Mouse (Mus musculus) myocyte (in vitro differentiated cells): Measurements from ENCODE around the gene Six5. TPM values are rescaled to one million over a fixed set of nuclear protein-coding genes. Genes with fewer than 3 reads are reported as not detected.
A peak's percentile ranks its signal among the peaks of the same experiment; 100 is the strongest.

Experiments
- H3K27me3 ChIP-seq: one replicate; pipeline ENCODE4 v1.6.1; 2011; ENCODE audit not compliant: control insufficient read depth, insufficient read depth, insufficient read length
- H3K36me3 ChIP-seq: one replicate; pipeline ENCODE4 v1.6.1; 2011; ENCODE audit not compliant: control insufficient read depth, insufficient read depth
- H3K4me2 ChIP-seq: one replicate; pipeline ENCODE4 v1.6.1; 2011; ENCODE audit warnings: low read depth, control low read depth
- H3K4me3 ChIP-seq: one replicate; pipeline ENCODE4 v1.5.1; 2011; ENCODE audit warnings: mild to moderate bottlenecking, control low read depth, moderate library complexity
- H3K79me2 ChIP-seq: one replicate; pipeline ENCODE4 v1.6.1; 2011; ENCODE audit not compliant: control insufficient read depth, insufficient read depth
- H3ac ChIP-seq: one replicate; pipeline ENCODE4 v1.6.1; 2011; ENCODE audit not compliant: control insufficient read depth, insufficient read length
- CEBPB ChIP-seq: IDR thresholded peaks from 2 replicates; pipeline ENCODE4 v1.6.1; 2011; ENCODE audit warnings: mild to moderate bottlenecking, moderate library complexity; ENCODE audit not compliant: poor library complexity, insufficient read depth, severe bottlenecking
- E2F4 ChIP-seq: IDR thresholded peaks from one replicate; pipeline ENCODE4 v1.6.1; 2011; ENCODE audit warnings: mild to moderate bottlenecking, control low read depth, moderate library complexity; ENCODE audit not compliant: insufficient read depth
- MAX ChIP-seq: IDR thresholded peaks from one replicate; pipeline ENCODE4 v1.6.1; 2011; ENCODE audit warnings: low read depth, mild to moderate bottlenecking, control low read depth
- MYOD1 ChIP-seq, 3 experiments: IDR thresholded peaks; one replicate each; pipeline ENCODE4 v1.6.1; 2011; ENCODE audit warnings: control low read depth in 2 of 3, low read depth in 2 of 3, mild to moderate bottlenecking in 2 of 3, moderate library complexity in 1 of 3; ENCODE audit not compliant: insufficient read length in 2 of 3, control insufficient read depth in 1 of 3
- MYOG ChIP-seq, 3 experiments: IDR thresholded peaks; one replicate each; pipeline ENCODE4 v1.6.1; 2011; ENCODE audit warnings: control low read depth in 2 of 3, low read depth in 2 of 3, mild to moderate bottlenecking in 2 of 3; ENCODE audit not compliant: insufficient read length in 2 of 3, control insufficient read depth in 1 of 3, insufficient read depth in 1 of 3
- POLR2A ChIP-seq: IDR thresholded peaks from one replicate; pipeline ENCODE4 v1.6.1; 2011; ENCODE audit warnings: low read depth, mild to moderate bottlenecking, control low read depth, moderate library complexity; ENCODE audit not compliant: insufficient read length
- POLR2AphosphoS2 ChIP-seq: IDR thresholded peaks from one replicate; pipeline ENCODE4 v1.6.1; 2011; ENCODE audit warnings: low read depth, control low read depth; ENCODE audit not compliant: insufficient read length
- REST ChIP-seq: IDR thresholded peaks from one replicate; pipeline ENCODE4 v1.6.1; 2011; ENCODE audit warnings: mild to moderate bottlenecking, control low read depth, moderate library complexity; ENCODE audit not compliant: insufficient read depth, insufficient read length
- SRF ChIP-seq: IDR thresholded peaks from one replicate; pipeline ENCODE4 v1.6.1; 2011; ENCODE audit warnings: low read depth; ENCODE audit not compliant: control insufficient read depth, insufficient read length
- TCF12 ChIP-seq: IDR thresholded peaks from one replicate; pipeline ENCODE4 v1.6.1; 2011; ENCODE audit warnings: mild to moderate bottlenecking, control low read depth; ENCODE audit not compliant: poor library complexity, insufficient read depth, severe bottlenecking
- TCF3 ChIP-seq: IDR thresholded peaks from one replicate; pipeline ENCODE4 v1.6.1; 2011; ENCODE audit warnings: low read depth, control low read depth; ENCODE audit not compliant: insufficient read length
- USF1 ChIP-seq: IDR thresholded peaks from one replicate; pipeline ENCODE4 v1.6.1; 2011; ENCODE audit warnings: low read depth, mild to moderate bottlenecking, control low read depth, moderate library complexity
- polyA plus RNA-seq: library from polyadenylated mRNA; unstranded; fragments of >200 nt; fragmentation: generic; extraction: Trizol; gene quantifications from one replicate; pipeline ENCODE4 v1.2.1, GENCODE M21; 2012; ENCODE audit warnings: missing spikeins

Six5 gene
- polyA plus RNA-seq, 1 experiment = 1.6 TPM

DNA sequence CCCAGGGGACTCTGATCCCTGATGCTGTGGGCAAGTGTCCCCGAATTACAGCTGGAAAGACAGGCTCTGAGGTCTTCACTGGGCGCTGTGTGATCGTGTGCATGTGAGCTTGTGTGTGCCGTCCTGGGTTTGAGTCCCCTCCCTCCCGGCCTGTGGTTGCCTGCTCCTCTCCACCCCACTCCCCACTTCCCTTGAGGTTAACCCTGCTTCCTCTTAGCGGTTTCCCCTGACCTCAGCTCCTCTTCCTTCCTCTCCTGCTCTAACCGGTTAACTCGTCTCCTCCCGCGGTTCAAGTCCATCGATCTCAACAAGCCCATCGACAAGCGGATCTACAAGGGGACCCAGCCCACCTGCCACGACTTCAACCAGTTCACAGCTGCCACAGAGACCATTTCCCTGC, 16.6 kb upstream of the Six5 start:
- TF ChIP-seq POLR2A (no peak), CEBPB (no peak), SRF (no peak), REST (no peak), E2F4 (no peak), MYOG (IDR thresholded peaks at IDR 0.05; ENCODE audit: control insufficient read depth in 1 of 3, insufficient read depth in 1 of 3, insufficient read length in 2 of 3, low read depth in 2 of 3) (no peak), USF1 (no peak), POLR2AphosphoS2 (no peak), TCF3 (no peak), MAX (no peak), MYOD1 (IDR thresholded peaks at IDR 0.05; ENCODE audit: control insufficient read depth in 1 of 3, insufficient read length in 2 of 3, low read depth in 2 of 3) (no peak), TCF12 (no peak)
- Histone ChIP-seq H3K36me3 (no peaks in the 10 kb centered on the region), H3K27me3 (no peaks in the 10 kb centered on the region), H3ac (no peak overlapping the region), H3K79me2 (peaks cover 41% of the 10 kb centered on the region), H3K4me2 (peak overlapping the region; percentile 93), H3K4me3 (peak overlapping the region; percentile 49)

DNA sequence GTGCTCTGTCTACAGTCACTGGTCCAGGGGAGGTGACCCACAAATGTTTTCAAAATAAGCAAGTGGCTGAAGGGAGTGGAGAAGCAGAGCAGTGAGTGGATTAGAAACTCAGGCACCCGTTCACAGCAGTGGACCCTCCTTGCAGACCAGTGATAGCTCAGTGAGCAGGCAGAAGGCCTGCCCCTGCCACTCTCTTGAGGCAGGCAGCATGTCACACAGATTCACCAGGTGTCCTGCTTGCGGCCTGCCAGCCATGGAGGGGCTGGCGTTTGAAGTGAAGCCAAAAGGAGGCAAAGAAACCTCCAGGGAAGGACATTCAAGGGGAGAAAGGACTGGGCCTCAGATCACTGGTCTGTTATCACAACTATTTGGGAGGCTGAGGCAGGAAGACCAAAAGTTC, 15.7 kb upstream of the Six5 start:
- H3ac ChIP-seq = no peak overlapping the region
- H3K4me3 ChIP-seq = no peak overlapping the region
- H3K36me3 ChIP-seq = no peaks in the 10 kb centered on the region
- H3K27me3 ChIP-seq = no peaks in the 10 kb centered on the region
- no peak overlapping the region for H3K4me2 ChIP-seq
- H3K79me2 ChIP-seq = peaks cover 41% of the 10 kb centered on the region
- TF ChIP-seq MYOD1 (IDR thresholded peaks at IDR 0.05; ENCODE audit: control insufficient read depth in 1 of 3, insufficient read length in 2 of 3, low read depth in 2 of 3) (no peak), USF1 (no peak), CEBPB (no peak), MYOG (IDR thresholded peaks at IDR 0.05; ENCODE audit: control insufficient read depth in 1 of 3, insufficient read depth in 1 of 3, insufficient read length in 2 of 3, low read depth in 2 of 3) (no peak), POLR2A (no peak), TCF12 (no peak), REST (no peak), MAX (no peak), SRF (no peak), TCF3 (no peak), E2F4 (no peak), POLR2AphosphoS2 (no peak)

- TF ChIP-seq SRF (no peak), REST (no peak)
- no peak overlapping the region for H3K4me2 ChIP-seq
- no peaks in the 10 kb centered on the region for H3K27me3 ChIP-seq
- H3ac ChIP-seq = no peak overlapping the region
- no peak overlapping the region for H3K4me3 ChIP-seq
- H3K79me2 ChIP-seq = peaks cover 38% of the 10 kb centered on the region
- no peaks in the 10 kb centered on the region for H3K36me3 ChIP-seq
Observed at GRCm38 (mm10) chr7:19080451-19080950, 13.9 kb upstream of the Six5 start.

GRCm38 (mm10) chr7:19082171-19082570, 12.2 kb upstream of the Six5 start:
- peaks cover 28% of the 10 kb centered on the region for H3K79me2 ChIP-seq
- no peak overlapping the region for H3ac ChIP-seq
- H3K36me3 ChIP-seq = no peaks in the 10 kb centered on the region
- TF ChIP-seq POLR2AphosphoS2 (no peak), REST (no peak)
- H3K4me3 ChIP-seq = no peak overlapping the region
- no peaks in the 10 kb centered on the region for H3K27me3 ChIP-seq
- peak overlapping the region; percentile 60 for H3K4me2 ChIP-seq

GRCm38 (mm10) chr7:19083096-19083495, 11.3 kb upstream of the Six5 start:
- TF ChIP-seq MYOG (IDR thresholded peaks at IDR 0.05; ENCODE audit: control insufficient read depth in 1 of 3, insufficient read depth in 1 of 3, insufficient read length in 2 of 3, low read depth in 2 of 3) (peak in 1 of 3 experiments; percentile 58), E2F4 (no peak), USF1 (no peak)
- Histone ChIP-seq H3K36me3 (peaks cover 7% of the 10 kb centered on the region), H3ac (peak overlapping the region; percentile 15), H3K4me3 (peak overlapping the region; percentile 74), H3K27me3 (no peaks in the 10 kb centered on the region), H3K79me2 (peaks cover 19% of the 10 kb centered on the region), H3K4me2 (peak overlapping the region; percentile 60)

GRCm38 (mm10) chr7:19083701-19084100, 10.7 kb upstream of the Six5 start, which contains the start of gene Dmpk:
Gene Dmpk, plus strand, starts transcription at chr7:19083849.
- Histone ChIP-seq H3K4me3 (peak within 1 kb of the TSS; percentile 74), H3K27me3 (no peaks in the 10 kb centered on the region), H3K36me3 (peaks cover 8% of the 10 kb centered on the region), H3K79me2 (peaks cover 14% of the 10 kb centered on the region), H3ac (peak within 1 kb of the TSS; percentile 15), H3K4me2 (peak within 1 kb of the TSS; percentile 99)
- TF ChIP-seq MYOG (IDR thresholded peaks at IDR 0.05; ENCODE audit: control insufficient read depth in 1 of 3, insufficient read depth in 1 of 3, insufficient read length in 2 of 3, low read depth in 2 of 3) (peak in 1 of 3 experiments; percentile 7), MAX (no peak), POLR2AphosphoS2 (peak; percentile 81), POLR2A (peak; percentile 83)
